Mouse (Mus musculus) B cell, adult (primary cell): ENCODE measurements around the gene Ankrd27. TPM values are rescaled to one million over a fixed set of nuclear protein-coding genes. Genes with fewer than 3 reads are reported as not detected.

Experiments used
- total RNA-seq: library from RNA; stranded (reverse); gene quantifications from 4 replicates; pipeline ENCODE4 v1.2.4, GENCODE M21; 2023; ENCODE audit not compliant: inconsistent age

The Ankrd27 gene
- 32.4 to 43.0 TPM (median 34.7 TPM) in 4 replicates for total RNA-seq

DNA sequence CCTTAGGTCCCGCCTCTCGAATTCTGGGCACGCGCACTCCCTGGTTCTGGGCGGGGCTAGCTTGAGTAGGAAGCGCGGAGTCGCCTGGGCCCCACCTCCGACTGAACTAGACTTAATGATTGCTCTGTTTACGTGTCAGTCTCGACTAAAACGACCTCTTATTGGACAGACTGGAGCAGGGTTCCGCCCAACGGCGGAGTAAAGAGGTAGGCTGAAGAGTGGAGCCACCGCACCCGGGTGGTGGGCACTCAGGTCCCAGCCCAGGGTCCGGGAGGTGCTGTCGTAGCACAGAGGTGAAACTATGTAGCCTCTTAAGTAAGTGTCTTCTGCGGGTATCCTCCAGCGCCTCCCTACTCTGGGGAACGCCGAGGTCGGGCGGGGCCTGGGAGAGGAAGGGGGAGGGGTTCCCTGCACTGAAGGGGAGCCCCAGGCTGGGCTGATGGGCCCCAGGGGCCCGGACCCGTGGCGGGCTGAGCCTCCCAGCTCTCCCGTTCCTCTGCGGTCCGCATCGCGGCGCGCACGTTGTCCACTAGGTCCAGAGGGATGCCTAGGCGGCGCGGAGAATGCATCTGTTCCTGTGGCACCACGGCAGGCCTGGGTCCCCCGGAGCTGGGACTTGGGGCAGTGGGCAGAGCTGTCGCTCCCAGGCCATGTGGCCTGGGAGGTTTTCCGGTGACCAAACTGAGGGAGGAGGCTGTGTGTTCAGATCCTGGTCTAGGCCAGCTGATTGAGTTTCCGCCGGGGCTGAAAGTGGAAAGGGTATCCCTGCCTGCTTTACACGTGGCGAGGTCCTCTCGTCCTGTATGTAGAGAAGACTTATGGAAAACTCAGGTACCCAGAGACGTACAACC, at the start of gene Ankrd27:
Gene Ankrd27 (plus strand): TSS at position 190 of the 851 bp plus-strand sequence.

DNA sequence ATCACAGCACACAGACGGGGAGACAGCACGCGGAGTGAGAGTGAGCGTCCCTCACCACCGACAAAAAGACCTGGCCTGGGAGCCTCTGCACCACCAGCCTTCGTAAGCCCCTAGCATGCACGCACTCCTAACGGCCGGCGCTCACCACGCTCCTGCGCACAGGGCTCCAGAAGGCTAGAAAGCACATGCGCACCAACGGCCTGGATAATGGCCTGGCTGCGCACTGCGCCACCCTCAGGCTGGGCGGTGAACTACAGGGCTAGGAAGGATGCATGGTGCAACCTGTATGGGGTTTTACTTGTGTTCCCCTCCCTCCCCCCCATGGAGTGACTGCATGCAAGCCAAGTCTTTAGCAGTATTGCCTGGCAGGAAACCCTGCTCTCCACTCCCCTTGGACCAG, 48.5 kb upstream of the Ankrd27 start, which contains the start of gene Tdrd12:
Gene Tdrd12 (minus strand): TSS at position 184 of the 400 bp plus-strand sequence.

DNA sequence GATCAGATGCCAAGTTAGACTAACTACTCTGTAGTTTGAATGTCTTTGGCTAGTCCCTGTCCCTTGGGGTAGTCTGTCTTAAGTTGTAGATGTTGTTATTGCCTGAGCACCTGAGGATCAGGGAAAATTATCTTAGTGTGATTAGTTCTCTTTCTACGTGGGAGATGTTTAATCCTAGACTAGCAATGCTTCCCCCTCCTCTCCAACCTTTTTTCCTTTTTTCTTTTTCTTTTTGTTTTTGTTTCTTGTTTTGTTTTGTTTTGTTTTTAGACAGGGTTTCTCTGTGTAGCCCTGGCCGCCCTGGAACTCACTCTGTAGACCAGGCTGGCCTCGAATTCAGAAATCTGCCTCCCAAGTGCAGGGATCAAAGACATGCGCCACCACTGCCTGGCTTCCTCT, 29.8 kb upstream of the Ankrd27 start, which contains the start of gene Nudt19:
Gene Nudt19 (minus strand): TSS at position 100 of the 399 bp plus-strand sequence.

DNA sequence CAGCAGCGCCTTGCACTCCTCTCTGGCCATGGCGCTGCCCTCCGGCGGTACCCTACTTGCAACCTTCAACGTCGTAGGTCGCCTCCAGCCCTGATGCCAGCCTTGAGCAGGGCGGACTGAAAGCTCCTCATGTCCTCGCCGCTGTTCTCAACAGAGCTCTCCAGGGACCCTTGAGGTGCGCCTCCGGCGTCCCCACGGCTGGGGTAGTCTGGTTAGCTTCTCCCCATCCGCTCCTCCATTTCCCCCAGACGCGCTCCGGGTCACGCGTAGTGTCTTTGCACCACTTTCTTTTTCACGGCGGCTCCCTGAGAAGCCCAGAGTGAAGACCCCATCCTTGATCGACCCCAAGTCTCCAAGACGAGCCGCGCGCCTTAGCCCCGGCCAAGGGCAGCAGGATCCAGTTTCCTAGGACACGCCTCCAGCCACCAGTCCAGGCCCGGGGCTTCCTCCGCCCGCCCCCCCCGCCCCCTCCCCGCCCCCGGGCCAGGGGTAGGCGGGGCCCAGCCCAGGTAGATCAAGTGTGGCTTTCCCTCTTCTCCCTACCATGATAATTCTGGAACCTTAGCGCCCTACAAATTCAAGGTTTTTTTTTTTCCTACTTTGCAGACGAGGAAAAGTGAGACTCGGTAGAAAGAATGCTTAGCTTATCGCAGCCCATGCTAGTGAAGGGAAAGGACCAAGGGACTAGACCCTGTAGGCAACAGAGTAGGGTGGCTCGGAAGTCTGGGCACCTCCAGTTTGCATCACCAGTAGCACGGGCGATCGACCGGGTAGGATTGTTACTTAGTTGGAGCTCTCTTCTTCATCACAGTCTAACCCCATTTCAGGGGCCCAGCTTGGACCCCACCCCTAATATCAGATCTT, 621 bp upstream of the Ankrd27 start, which contains the start of gene Rgs9bp:
Gene Rgs9bp (minus strand): TSS at position 392 of the 864 bp plus-strand sequence.

DNA sequence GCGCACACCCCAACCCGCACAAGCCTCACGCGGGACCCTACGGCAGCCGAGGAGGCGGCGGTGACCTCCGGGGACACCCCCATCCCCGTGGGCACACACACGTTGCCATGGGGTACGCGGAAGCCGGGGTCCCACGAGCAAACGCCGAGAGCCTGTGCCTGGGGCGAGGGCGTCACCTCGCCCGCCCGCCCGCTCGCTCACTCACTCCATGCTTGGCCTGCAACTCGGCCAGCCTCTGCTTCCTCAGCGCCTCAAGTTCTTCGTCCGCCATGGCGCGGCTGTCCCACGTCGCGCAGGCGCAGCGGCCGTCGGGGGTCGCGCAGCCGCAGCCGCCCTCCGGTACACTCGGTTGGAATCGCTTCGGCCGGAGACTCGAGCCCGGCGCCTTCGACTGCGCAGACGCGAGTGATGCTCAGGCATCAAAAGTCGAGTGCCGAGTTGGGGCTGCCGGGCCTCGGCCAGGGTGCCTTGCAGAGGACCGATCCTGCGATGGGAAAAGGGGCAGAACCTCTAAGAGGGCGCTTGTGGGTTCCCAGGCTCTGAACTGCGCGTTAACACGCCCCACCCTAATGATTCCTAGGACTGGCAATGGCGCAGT, 61.2 kb downstream of the Ankrd27 start, which contains the start of gene Pdcd5:
Gene Pdcd5 (minus strand): TSS at position 421 of the 598 bp plus-strand sequence.

Other genes starting within 250 kb of the Ankrd27 start
- 12.2 to 12.5 TPM (median 12.4 TPM) in 4 replicates for gene Faap24, start 189.4 kb upstream of the Ankrd27 start, total RNA-seq
- 25.0 to 39.3 TPM (median 32.5 TPM) in 4 replicates for gene Cep89, start 189.2 kb upstream of the Ankrd27 start, total RNA-seq
- gene Slc7a9, start 137.4 kb upstream of the Ankrd27 start, total RNA-seq, result not detected in 4 replicates
- gene Tdrd12, start 48.5 kb upstream of the Ankrd27 start, total RNA-seq, result not detected in 4 replicates
- 24.6 to 30.0 TPM (median 26.6 TPM) in 4 replicates for gene Nudt19, start 29.9 kb upstream of the Ankrd27 start, total RNA-seq
- gene Rgs9bp, start 662 bp upstream of the Ankrd27 start, total RNA-seq, result 0.06 to 0.21 TPM (median 0.13 TPM) in 3 of 4 replicates, not detected in the other
- 42.4 to 59.7 TPM (median 53.9 TPM) in 4 replicates for gene Pdcd5, start 61.3 kb downstream of the Ankrd27 start, total RNA-seq
- 36.3 to 56.3 TPM (median 48.9 TPM) in 4 replicates for gene Dpy19l3, start 168.2 kb downstream of the Ankrd27 start, total RNA-seq
- 79.9 to 87.4 TPM (median 83.3 TPM) in 4 replicates for gene Zfp507, start 216.8 kb downstream of the Ankrd27 start, total RNA-seq